Mouse (Mus musculus) midbrain, embryonic 16.5 days (tissue): Measurements from ENCODE around the gene Ldlrap1. TPM values are rescaled to one million over a fixed set of nuclear protein-coding genes. Genes with fewer than 3 reads are reported as not detected.
"Not testable (repeated sequence)": the region's sequence is repeated elsewhere in the genome, so short reads cannot be mapped to it uniquely, and the experiment has no call there.

Experiments used
- ATAC-seq: fragments of 200-750 bp; cut with Nextera tagmentation; 2 replicates; pipeline ENCODE4 v1.8.0; 2017; ENCODE audit warnings: moderate TSS enrichment
- H3K27ac ChIP-seq: fragments of 300-500 bp; sonication (generic); 2 replicates; pipeline ENCODE4 v1.5.1; 2014; ENCODE audit warnings: mild to moderate bottlenecking, low read length, mixed read lengths
- H3K27me3 ChIP-seq: fragments of 300-500 bp; sonication (generic); 2 replicates; pipeline ENCODE4 v1.6.1; 2014; ENCODE audit warnings: low read depth, low read length, mixed read lengths; ENCODE audit not compliant: control insufficient read depth, insufficient read depth
- H3K36me3 ChIP-seq: fragments of 300-500 bp; sonication (generic); 2 replicates; pipeline ENCODE4 v1.6.1; 2014; ENCODE audit warnings: mild to moderate bottlenecking, low read length, moderate library complexity, mixed read lengths; ENCODE audit not compliant: control insufficient read depth, insufficient read depth
- H3K4me1 ChIP-seq: fragments of 300-500 bp; sonication (generic); 2 replicates; pipeline ENCODE4 v1.6.1; 2014; ENCODE audit warnings: mild to moderate bottlenecking, low read length, mixed read lengths; ENCODE audit not compliant: control insufficient read depth, insufficient read depth
- H3K4me2 ChIP-seq: fragments of 300-500 bp; sonication (generic); 2 replicates; pipeline ENCODE4 v1.6.1; 2014; ENCODE audit warnings: mild to moderate bottlenecking, low read length, mixed read lengths
- H3K4me3 ChIP-seq: fragments of 300-500 bp; sonication (generic); 2 replicates; pipeline ENCODE4 v1.5.1; 2014; ENCODE audit warnings: low read depth, mild to moderate bottlenecking, low read length, moderate library complexity, mixed read lengths
- H3K9ac ChIP-seq: fragments of 300-500 bp; sonication (generic); 2 replicates; pipeline ENCODE4 v1.6.1; 2014; ENCODE audit warnings: low read depth, low read length, mixed read lengths
- H3K9me3 ChIP-seq: fragments of 300-500 bp; sonication (generic); replicated peaks from 2 replicates; pipeline ENCODE4 v1.6.1; 2014; ENCODE audit warnings: mild to moderate bottlenecking, low read length, mixed read lengths; ENCODE audit not compliant: control insufficient read depth, poor library complexity, severe bottlenecking
- WGBS: fragments of 180-500 bp; shearing (Covaris S2); extraction: QIAGEN DNeasy Blood & Tissue Kit; methylation state at CpG from one replicate; pipeline ENCODE4 v1.1.7; 2014; 5-methylcytosine and 5-hydroxymethylcytosine counted together
- polyA plus RNA-seq: library from polyadenylated mRNA; unstranded; fragments of >200 nt; fragmentation: Nextera tagmentation; extraction: Ambion mirVana; gene quantifications from 2 replicates; pipeline ENCODE4 v1.2.1, GENCODE M21; 2015

Gene Ldlrap1
- polyA plus RNA-seq, 1 experiment from 2014 or later: 2.1 TPM

DNA sequence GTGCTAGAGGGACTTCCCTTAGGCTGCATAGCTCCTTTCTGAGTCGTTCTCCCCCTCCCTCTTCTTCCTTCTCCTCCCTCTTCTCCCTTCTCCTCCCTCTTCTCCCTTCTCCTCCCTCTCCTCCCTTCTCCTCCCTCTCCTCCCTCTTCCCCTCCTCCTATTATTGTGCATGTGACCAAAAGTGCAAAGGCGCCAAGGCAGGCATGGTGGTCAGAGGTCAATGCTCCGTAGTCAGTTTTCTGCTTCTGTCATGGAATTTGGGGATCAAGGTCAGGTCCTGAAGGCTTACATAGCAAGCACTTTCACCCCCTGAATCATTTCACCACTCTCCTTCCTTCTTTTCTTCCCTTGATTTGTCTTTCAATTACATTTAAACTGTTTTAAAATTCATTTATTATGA lies 31.0 kb upstream of the Ldlrap1 start:
- no peak for ATAC-seq
- Histone ChIP-seq H3K27me3 (no peaks in the 10 kb centered on the region), H3K27ac (no peak overlapping the region), H3K4me3 (no peak overlapping the region), H3K4me1 (no peaks in the 10 kb centered on the region), H3K9ac (no peak overlapping the region), H3K36me3 (peaks cover 13% of the 10 kb centered on the region), H3K9me3 (no peaks in the 10 kb centered on the region), H3K4me2 (no peak overlapping the region)
- WGBS: 55% methylated on average over 3 of the region's 3 CpGs

DNA sequence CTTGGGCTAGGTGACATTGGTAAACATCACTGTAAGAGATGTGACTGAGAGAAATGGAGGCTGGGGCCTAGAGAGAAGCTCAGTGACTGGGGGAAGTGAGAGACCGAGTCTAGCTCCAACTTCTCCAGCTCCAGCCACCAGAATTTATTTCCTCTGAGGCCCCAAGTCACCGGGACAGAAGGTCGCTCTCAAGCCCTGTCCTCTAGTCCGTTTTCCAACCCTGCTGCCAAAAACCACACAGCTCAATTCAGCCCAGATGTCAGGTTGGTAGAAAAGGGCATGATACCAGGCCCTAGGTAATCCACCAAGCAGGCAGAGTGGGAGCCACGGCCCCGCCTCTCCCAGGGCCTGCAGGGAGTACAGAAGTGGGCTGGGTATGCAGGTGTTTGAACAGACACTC lies 29.8 kb upstream of the Ldlrap1 start:
- peaks cover 13% of the 10 kb centered on the region for H3K36me3 ChIP-seq

DNA sequence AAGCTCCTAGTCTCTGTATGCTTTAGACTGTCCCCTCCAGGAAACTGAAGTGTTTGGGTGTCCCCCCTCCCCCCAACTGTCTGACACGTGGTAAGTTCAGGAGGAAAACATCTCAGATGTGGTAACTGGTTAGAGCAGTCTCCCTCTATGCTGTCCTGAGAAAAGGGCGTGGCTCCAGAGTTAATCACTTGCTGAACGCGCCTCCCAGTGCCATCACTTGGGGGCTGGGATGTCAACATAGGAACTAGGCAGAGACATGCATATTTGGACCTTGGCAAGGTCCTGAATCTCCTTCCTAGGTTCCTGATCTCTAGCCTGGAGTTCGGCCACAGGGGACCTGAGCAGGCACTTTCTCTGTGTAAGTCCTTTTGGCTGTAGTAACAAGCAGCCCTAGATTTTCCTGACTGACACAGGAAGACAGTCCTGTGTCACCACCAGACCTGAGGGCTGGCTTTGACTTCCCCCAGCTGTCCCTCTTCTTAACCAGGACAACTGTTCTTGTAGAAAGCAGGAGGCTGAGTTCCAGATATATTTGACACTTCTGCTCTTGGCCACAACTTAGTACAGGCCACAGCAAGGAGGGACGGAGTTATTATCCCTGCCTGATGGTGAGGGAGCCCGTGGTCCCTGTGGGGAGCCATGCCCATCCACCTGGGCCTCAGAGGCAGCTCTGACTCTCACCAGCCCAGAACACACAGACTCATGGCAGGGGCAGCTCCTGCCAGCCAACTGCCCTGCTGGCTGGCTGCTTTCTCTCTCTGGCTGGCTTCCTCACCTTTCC lies 28.9 kb upstream of the Ldlrap1 start:
- 30% methylated on average over 7 of the region's 7 CpGs for WGBS
- Histone ChIP-seq H3K9ac (0 out of 2 replicates have a peak overlapping the region, but pooled peaks have one; percentile 14), H3K36me3 (peaks cover 12% of the 10 kb centered on the region), H3K4me3 (no peak overlapping the region), H3K4me2 (no peak overlapping the region), H3K27me3 (no peaks in the 10 kb centered on the region), H3K9me3 (no peaks in the 10 kb centered on the region), H3K27ac (no peak overlapping the region), H3K4me1 (no peaks in the 10 kb centered on the region; the same call in 1 of the 2 replicates)
- ATAC-seq: no peak

More for the DNA sequence above, 29.8 kb upstream of the Ldlrap1 start:
- Histone ChIP-seq H3K27me3 (no peaks in the 10 kb centered on the region), H3K9me3 (no peaks in the 10 kb centered on the region), H3K27ac (no peak overlapping the region), H3K9ac (no peak overlapping the region), H3K4me1 (no peaks in the 10 kb centered on the region), H3K4me3 (no peak overlapping the region), H3K4me2 (no peak overlapping the region)
- no peak for ATAC-seq
- 85% methylated on average over 6 of the region's 6 CpGs for WGBS

DNA sequence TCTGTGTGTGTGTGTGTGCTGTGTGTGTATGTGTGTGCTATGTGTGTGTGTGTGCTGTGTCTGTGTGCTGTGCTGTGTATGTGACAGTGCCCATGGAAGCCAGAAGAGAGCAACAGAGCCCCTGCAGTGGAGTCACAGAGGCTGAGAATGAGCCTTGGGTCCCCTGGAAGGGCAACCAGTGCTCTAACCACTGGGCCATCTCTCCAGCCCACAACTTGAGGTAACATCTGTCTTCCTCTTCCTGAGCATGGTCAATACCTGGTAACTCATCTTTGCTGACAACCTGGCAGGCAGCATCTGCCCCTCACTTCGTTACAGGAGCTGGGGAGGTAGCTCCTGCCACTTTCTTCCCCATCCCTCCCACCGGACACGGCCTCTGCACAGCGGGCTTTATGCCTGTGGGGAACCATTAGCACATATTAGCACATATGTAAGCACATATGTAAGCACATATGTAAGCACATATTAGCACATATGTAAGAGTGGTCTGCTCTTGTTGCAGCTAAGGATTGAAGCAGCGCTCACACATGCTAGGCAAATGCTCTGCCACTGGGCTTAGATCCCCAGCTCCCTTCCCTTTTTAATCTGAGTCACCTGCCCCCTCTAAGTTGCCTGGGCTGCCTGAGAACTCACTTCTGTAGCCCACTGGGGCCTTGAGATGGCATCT lies 28.1 kb upstream of the Ldlrap1 start:
- ATAC-seq: no peak
- no peak overlapping the region for H3K4me3 ChIP-seq
- H3K4me1 ChIP-seq: no peaks in the 10 kb centered on the region; the same call in 1 of the 2 replicates
- H3K27ac ChIP-seq: no peak overlapping the region
- no peak overlapping the region for H3K9ac ChIP-seq
- WGBS: 73% methylated on average over 5 of the region's 5 CpGs
- no peak overlapping the region for H3K4me2 ChIP-seq
- H3K36me3 ChIP-seq: peaks cover 4% of the 10 kb centered on the region; the same call in 1 of the 2 replicates
- H3K9me3 ChIP-seq: no peaks in the 10 kb centered on the region
- no peaks in the 10 kb centered on the region for H3K27me3 ChIP-seq

DNA sequence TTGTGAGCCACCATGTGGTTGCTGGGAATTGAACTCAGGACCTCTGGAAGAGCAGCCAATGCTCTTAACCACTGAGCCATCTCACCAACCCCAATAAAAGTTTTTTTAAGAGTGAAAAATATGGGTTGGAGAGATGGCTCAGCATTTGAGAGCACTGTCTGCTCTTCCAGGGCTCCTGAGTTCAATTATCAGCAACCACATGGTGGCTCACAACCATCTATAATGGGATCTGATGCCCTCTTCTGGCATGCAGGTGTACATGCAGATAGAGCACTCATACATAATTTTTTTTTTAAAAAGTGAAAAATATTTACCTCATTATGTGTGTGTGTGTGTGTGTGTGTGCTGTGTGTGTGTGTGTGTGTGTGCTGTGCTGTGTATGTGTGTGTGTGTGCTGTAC lies 27.1 kb upstream of the Ldlrap1 start:
- H3K4me3 ChIP-seq, H3K27me3 ChIP-seq, ATAC-seq, H3K36me3 ChIP-seq, H3K27ac ChIP-seq, H3K9me3 ChIP-seq, H3K4me1 ChIP-seq, H3K9ac ChIP-seq, H3K4me2 ChIP-seq: not testable (repeated sequence)

DNA sequence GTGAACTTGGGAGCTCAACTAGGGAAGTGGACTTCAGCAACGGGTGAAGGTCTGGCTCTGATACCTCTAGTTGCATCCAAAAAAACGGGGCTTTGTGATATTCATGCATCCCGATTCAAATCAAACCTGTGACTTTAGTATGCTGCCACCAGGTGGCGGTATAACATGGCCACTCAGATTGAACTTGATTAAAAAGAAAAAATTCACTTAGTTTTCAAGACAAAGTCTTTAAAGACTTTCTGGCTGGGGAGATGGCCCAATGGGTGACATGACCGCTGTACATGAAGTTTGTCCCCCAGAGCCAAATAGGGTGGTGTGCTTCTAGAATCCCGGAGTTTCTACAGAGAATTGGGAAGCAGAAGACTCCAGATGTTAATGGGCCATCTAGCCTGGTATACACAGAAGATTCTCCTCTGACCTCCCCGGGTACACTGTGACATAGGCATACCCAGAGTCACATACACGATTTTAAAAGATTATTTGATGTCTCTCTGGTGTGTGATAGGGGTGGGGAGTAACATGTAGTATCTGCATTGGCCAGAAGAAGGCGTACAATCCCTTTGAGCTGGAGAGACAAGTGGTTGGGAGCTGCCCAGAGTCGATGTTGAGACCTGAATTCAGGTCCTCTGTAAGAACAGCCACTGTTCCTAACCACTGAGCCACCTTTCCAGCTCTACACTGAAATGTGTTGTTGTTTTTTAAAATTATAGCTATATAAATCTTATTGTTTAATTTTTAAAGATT lies 25.6 kb upstream of the Ldlrap1 start:
- H3K27me3 ChIP-seq: no peaks in the 10 kb centered on the region
- no peaks in the 10 kb centered on the region; the same call in 1 of the 2 replicates for H3K4me1 ChIP-seq
- ATAC-seq: no peak
- no peak overlapping the region for H3K9ac ChIP-seq
- H3K27ac ChIP-seq: no peak overlapping the region
- no peaks in the 10 kb centered on the region for H3K36me3 ChIP-seq
- no peaks in the 10 kb centered on the region for H3K9me3 ChIP-seq
- H3K4me3 ChIP-seq: no peak overlapping the region
- 48% methylated on average over 10 of the region's 10 CpGs for WGBS
- H3K4me2 ChIP-seq: no peak overlapping the region

DNA sequence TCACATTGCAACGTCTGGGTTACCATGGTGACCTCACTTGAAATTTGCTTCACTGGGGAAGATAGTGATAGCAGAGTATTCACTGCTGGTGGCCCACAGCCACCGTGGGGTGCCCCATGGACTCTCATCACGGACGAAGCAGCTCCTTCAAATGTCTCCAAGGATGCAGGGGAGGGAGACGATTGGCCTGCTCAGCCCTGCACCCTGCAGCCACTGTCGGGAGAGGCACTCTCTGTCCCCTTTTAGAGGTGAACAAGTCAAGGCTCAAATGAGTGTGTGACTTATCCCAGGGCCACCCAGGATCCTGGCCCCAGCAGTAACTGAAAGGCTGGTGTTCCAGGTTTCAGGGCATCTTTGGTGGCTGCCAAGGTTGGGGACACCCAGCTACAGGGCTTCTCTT lies 23.9 kb upstream of the Ldlrap1 start:
- no peaks in the 10 kb centered on the region for H3K36me3 ChIP-seq
- no peak overlapping the region for H3K4me3 ChIP-seq
- no peak overlapping the region for H3K4me2 ChIP-seq
- no peaks in the 10 kb centered on the region for H3K27me3 ChIP-seq
- H3K9me3 ChIP-seq: no peaks in the 10 kb centered on the region
- 50% methylated on average over 6 of the region's 6 CpGs for WGBS
- H3K4me1 ChIP-seq: no peaks in the 10 kb centered on the region; the same call in 1 of the 2 replicates
- ATAC-seq: no peak
- no peak overlapping the region for H3K9ac ChIP-seq
- no peak overlapping the region for H3K27ac ChIP-seq

DNA sequence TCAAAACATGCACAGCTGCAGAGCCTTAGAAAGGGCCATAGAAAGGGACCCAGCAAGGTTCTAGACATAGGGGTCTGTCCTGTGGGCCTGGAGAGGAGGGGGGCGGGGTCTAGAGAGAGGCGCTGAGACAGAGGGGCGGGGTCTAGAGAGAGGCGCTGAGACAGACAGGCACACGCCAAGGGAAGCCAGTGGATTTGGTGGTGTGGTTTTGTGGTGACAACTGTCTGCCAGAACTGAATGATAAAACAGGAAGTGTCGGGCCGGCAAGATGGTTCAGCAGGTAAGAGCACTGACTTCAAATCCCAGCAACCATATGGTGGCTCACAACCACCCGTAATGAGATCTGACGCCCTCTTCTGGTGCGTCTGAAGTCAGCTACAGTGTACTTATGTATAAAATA lies 19.1 kb upstream of the Ldlrap1 start:
- Histone ChIP-seq H3K36me3 (no peaks in the 10 kb centered on the region), H3K27ac (no peak overlapping the region), H3K4me2 (no peak overlapping the region), H3K9ac (no peak overlapping the region), H3K4me1 (no peaks in the 10 kb centered on the region; the same call in 1 of the 2 replicates), H3K4me3 (no peak overlapping the region), H3K9me3 (no peaks in the 10 kb centered on the region), H3K27me3 (no peaks in the 10 kb centered on the region)
- no peak for ATAC-seq
- WGBS: 30% methylated on average over 10 of the region's 10 CpGs

DNA sequence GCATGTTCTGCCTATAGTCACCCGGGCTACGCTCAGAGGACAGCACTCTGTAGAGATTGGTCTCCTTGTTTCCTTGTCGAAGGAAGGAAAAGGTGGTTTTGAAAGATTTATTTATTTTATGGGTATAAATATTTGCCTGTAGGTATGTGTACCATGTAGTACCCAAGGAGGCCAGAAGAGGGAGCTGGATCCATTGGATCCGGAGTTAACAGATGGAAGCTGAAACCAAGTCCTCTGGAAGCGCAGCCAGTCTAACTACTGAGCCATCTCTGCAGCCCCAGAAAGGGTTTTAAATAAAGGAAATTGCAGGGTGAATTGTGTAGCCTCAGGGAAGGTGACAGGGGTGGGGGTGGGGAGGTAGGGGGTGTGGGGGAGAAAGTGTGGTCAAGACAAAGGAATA lies 16.9 kb upstream of the Ldlrap1 start:
- H3K4me1 ChIP-seq: no peaks in the 10 kb centered on the region
- no peak for ATAC-seq
- no peak overlapping the region for H3K4me3 ChIP-seq

More for the DNA sequence above, 16.9 kb upstream of the Ldlrap1 start:
- Histone ChIP-seq H3K27me3 (no peaks in the 10 kb centered on the region), H3K27ac (no peak overlapping the region), H3K9me3 (no peaks in the 10 kb centered on the region), H3K4me2 (no peak overlapping the region), H3K9ac (no peak overlapping the region), H3K36me3 (no peaks in the 10 kb centered on the region)
- WGBS: 49% methylated on average over 5 of the region's 5 CpGs
